Mouse (Mus musculus): ENCODE results near the gene Phpt1.
A peak's percentile ranks its signal among the peaks of the same experiment; 100 is the strongest.
"Not testable (repeated sequence)": the region's sequence is repeated elsewhere in the genome, so short reads cannot be mapped to it uniquely, and the experiment has no call there.

Phpt1 gene

GRCm38 (mm10) chr2:25560551-25560950 is 14.5 kb downstream of the Phpt1 start:
- DNase-seq (ENCODE audit: inconsistent ontology term), result no peak

GRCm38 (mm10) chr2:25558774-25559173 is 16.2 kb downstream of the Phpt1 start:
- DNase-seq (ENCODE audit: inconsistent ontology term), result no peak

DNA sequence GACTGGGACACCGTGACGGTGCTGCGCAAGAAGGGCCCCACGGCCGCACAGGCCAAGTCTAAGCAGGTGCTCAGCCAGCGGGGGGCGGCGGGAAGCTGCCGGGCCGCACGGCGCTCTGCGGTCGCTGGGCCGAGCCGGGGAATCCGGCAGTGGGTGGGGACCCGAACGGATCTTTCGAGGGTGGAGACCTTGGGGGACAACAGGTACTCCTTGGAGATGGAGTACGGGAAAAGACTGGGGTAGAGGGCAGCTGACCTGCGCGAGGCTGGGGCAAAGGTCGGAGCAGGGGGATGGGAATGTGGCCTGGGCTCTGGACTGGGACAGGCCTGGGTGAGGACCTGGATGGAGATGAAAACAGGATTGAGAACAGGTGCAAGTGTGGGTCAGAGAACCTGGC is 17.1 kb downstream of the Phpt1 start:
- no peak for DNase-seq (ENCODE audit: inconsistent ontology term)

DNA sequence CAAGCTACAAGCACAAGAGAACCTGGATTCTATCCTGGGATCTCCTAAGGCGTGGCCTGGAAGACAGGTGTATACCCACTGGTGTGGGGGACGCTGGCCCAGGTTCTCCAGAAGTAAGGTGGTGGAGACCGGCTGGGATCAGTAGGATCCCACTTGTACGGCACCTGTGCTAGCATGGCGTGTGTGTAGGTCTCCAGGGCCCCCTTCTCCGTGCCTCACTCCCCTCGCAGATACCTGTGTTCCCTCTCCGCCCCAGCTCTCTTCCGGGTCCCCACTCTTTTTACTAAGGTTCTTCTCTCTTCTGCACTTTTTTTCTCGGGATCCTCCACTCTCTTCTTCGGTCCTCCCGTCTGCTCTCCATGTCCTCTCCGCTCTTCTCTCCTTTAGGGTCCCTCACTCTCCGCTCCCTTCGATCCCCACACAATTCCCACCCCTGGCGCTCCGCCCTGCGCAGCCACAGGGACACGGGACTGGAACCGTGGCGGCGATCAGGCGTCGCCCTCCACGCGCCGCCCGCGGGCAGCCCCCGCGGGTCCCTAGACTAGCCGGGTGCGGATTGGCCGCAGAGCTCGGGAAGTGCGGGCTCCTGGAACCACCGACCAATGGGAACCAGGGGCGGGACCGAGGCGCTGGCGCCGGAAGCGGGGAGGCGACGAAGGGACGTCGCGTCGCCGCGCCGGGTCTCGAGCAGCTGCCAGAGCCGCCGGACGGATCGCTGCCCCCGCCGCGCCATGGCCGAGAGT is 17.6 kb downstream of the Phpt1 start, which contains the start of gene Edf1:
Gene Edf1, plus strand, starts transcription at position 627 of the 743 bp plus-strand sequence.
- peak; percentile 97 for DNase-seq (ENCODE audit: inconsistent ontology term)

- DNase-seq (ENCODE audit: inconsistent ontology term), result no peak
Observed at GRCm38 (mm10) chr2:25556296-25556695, 18.7 kb downstream of the Phpt1 start.

DNA sequence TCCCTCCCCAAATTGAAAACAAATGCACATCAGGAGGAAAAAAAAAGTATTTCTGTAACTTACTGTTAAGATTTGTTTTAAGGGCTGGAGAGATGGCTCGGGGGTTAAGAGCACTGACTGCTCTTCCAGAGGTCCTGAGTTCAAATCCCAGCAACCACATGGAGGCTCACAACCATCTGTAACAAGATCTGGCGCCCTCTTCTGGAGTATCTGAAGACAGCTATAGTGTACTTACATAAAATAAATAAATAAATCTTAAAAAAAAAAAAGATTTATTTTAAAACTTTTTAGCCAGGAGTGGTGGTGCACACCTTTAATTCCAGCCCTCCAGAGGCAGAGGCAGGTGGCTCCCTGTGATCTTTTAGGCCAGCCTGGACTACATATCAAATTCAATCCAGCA is 19.5 kb downstream of the Phpt1 start:
- DNase-seq (ENCODE audit: inconsistent ontology term), result not testable (repeated sequence)

DNA sequence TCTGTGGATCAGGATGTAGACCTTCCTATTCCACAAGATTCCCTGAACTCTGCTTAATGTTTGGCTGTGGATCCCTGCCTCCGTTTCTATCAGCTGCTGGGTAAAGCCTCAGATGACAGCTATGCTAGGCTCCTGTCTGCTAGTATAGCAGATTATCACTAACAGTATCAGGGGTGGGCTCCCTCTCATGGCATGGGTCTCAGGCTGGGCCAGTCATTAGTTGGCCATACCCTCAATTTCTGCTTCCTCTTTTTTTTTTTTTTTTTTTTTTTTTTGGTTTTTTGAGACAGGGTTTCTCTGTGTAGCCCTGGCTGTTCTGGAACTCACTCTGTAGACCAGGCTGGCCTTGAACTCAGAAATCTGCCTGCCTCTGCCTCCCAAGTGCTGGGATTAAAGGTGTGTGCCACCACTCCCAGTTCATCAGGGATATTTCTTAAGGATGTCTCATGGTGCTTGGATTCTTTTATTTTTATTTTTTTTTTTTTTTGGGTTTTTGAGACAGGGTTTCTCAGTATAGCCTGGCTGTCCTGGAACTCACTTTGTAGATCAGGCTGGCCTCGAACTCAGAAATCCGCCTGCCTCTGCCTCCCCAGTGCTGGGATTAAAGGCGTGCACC is 21.7 kb downstream of the Phpt1 start:
- DNase-seq (ENCODE audit: inconsistent ontology term), result not testable (repeated sequence)

DNA sequence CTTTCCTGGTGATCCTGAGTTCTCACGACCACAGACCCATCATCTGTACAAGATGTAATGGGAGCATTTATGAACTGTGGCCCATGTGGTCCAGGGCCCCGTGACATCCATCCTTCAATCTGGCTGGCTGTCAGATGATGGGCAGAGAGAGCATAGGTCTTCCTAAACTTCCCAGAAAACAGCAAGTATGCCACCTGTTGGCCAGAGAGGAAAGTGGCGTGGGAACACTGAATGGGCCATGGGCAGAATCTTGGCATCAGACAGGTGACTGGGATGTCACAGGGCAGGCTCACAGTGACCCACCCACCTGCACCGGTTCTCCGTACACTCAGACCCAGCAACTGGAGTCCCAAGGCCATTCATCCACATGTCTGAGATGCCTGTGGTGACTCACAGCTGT is 23.8 kb downstream of the Phpt1 start:
- peak; percentile 75 for DNase-seq (ENCODE audit: inconsistent ontology term)

GRCm38 (mm10) chr2:25549021-25549991 is 25.7 kb downstream of the Phpt1 start:
- peak; percentile 72 for DNase-seq (ENCODE audit: inconsistent ontology term)

- DNase-seq (ENCODE audit: inconsistent ontology term), result peak; percentile 99
Observed at GRCm38 (mm10) chr2:25546811-25547491, 28.1 kb downstream of the Phpt1 start, which contains the start of gene Traf2. Gene Traf2 (minus strand): TSS chr2:25546940.

DNA sequence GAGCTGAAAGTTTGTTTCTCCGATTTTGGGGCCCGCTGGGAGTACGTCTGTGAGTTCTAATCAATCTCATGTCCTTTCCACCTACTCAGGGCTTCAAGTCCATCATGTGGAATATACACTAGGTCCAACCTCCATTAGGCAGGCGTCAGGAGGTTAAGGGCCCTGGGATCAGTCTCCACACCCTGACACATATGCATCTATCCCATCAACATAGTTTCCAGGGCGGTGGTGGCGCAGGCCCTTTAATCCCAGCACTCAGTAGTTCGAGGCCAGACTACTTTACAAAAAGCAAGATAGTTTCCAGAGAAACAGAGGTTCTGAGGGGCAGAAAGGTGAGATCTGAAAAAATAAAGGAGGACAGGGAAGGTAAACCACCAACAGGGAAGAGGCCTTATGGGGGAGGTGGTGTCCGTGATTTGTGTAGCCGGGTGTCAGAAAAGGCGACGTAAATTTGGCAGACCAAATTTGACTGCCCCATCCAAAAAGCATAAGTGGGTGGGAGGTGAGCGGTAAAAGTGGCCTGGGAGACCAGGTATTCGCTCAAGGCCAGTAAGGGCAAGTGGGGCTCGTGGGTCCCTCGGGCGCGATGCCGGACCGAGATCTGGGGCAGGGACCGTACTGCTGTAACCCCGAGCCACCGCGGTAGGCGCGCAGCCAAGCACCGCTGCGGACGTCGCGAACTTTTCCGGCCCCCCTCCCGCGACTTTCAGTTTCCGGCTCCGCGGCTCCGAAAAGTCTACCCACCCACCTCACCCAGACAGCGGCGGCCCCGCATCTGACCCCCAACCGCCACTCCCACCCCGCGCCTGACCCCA is 28.8 kb downstream of the Phpt1 start:
- no peak for DNase-seq (ENCODE audit: inconsistent ontology term)

DNA sequence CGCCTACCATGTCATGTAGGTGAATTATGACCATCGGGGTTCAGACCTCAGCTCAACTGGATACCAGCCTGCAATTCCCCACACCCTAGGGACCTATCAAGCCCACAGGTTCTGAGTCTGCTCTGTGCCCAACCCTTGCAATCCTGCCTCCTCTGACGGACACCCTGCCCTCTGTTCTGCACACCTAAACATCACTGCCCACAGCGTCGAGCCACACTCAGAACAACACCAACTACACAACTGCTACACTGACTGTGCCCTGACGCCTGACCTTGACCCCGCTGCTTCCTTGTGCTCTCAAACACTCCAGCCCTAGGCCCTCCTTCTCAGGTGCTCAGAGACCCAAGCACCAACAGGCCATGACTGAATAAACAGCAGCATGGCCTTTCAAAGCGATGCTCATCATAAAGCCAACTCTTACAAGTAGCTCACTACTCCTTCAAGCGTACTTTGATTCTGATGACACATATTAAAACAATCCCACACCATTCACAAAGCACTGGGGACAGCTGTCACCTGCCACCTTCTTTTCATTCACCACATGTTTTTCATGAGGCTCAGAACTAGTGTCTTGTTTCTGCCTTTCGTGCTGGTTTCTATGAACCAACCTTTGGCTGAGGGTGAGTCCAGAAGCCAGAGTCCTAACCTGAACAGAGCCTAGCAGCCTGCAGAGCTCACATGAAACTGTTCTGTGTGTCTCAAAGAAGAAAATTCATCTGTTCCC is 33.2 kb downstream of the Phpt1 start:
- peak; percentile 46 for DNase-seq (ENCODE audit: inconsistent ontology term)

DNA sequence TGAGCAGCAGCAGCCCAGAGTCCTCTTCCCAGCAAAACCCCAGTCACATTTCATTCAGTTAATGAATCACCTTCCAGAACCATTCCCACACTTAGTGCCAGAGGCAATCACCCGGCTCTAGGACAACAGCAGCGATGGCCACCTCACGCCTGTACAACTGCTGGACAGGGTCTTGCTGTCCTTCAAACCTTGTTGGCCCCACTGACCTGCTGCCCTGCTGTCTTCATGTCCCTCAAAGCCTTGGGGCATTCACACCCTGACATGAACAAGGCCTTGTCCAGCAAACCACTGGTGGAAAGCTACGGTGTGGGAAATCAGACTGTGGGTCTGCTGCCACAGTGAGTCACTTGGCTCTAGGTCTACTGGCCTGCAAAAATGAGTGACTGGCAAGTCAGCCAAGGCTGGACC is 34.5 kb downstream of the Phpt1 start:
- peak; percentile 52 for DNase-seq (ENCODE audit: inconsistent ontology term)

DNA sequence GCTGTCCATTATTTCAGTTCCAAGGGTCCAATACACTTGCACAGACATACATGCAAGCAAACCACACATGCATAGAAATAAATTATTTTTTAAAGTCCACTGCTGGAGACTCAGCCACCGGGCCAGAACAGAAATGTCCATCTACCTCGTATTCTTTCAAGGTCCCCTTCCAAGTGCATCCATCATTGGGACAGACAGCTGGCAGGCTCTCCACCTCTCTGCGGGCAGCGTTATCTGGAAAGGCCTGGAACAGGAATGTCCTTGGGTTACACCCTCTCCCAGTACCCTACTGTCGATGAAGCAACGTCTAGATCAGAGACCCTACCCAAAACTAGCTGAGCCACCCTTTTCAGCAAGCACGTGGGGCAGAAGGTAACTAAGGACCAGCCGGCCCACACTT is 38.5 kb downstream of the Phpt1 start:
- no peak for DNase-seq (ENCODE audit: inconsistent ontology term)

- no peak for DNase-seq (ENCODE audit: inconsistent ontology term)
Observed at GRCm38 (mm10) chr2:25534866-25535182, 40.2 kb downstream of the Phpt1 start.

DNA sequence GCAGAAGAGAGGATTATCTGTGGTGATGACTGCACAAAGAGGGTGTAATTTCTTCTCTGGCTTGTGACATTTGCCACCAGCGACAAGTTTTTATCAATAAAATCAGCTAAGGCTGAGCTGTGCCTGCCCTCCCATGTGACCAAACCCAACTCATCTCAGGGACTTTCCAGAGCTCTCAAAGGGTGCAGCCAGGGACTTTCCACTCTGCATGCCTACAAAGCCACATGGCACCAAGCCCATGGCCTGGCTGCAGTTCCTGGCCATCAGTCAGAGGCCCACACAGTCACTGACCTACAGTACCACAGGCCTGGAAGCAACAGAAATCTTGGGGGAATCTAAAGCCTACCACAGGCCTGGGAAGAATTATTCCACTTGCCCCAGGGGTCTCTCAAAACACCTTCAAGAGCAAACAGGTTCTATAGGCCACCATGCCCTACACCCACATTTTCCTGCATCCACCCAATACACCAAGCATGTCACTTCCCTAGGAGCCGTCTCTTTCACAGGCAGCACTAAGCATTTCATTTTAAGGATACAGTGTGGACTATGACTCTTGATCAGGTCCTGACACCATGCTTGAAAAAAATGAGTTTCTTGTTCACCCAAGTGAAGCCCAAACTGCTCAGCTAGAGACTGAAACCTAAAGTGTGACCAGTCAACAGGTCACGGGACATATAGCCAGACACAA is 40.7 kb downstream of the Phpt1 start:
- DNase-seq (ENCODE audit: inconsistent ontology term), result peak; percentile 91

DNA sequence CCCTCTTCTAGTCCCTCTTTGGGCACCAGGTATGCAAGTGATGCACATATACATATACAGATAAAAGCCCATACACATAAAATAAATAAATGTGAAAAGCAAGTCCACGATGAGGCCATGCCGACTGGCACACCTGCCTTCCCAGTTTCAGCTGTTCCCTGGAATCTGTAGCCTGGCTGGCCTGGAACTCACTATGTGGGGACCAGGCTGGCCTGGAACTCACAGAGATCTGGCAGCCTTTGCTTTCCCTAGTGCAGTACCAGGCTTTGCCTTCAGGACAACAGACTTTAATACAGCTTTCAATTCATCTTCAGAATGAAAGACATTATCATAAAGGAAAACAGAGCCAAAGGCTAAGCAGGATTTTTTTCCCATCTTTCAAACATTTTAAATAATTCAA is 41.3 kb downstream of the Phpt1 start:
- DNase-seq (ENCODE audit: inconsistent ontology term), result no peak

DNA sequence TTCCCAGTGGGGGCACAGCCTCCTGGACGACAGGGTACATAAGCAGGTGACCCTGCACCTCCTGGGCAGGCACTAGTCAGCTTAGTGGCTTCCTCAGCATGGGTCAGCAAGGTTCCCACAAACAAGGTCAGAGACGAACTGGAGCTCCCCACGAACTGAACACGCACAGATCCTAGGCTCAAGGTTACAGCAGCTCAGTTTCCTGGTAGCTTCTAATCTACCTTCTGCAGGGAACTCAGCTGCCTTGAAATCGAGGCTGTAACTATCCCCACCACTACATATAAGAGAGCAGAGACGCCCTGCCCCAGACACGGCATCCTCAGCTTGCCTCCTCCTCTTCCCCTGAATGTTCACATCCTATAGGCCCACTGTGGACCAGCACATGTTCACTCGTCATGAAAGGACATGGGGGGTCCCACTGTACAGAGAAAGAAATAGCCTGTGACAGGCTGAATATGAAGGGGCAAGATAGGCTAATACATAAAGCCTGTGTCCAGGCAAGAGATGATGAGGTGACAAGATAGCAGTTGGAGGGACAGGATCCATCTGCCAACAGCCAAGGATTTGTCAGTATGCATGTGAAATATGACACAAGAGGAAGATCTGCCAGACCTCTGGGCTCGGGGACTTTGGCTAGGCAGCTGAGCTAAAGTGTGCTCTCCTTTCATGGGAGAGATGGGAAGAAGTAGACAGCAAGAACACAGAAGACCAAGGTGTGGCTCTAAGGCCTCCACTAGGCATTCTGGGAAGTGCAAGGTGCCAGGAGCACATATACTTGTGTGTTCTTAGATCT is 48.3 kb downstream of the Phpt1 start:
- DNase-seq (ENCODE audit: inconsistent ontology term), result no peak
